Mouse (Mus musculus) liver, postnatal 0 days (tissue): ENCODE measurements at regions not wholly inside any gene's neighbourhood (a gene's known extent, or its start where the extent isn't known, plus 50 kb on each side); places are given as distances from the start of the nearest gene placed in this dataset.
A peak's percentile ranks its signal among the peaks of the same experiment; 100 is the strongest.
"Not testable (repeated sequence)": the region's sequence is repeated elsewhere in the genome, so short reads cannot be mapped to it uniquely, and the experiment has no call there.

Experiments used
- ATAC-seq: fragments of 200-750 bp; cut with Nextera tagmentation; 2 replicates; pipeline ENCODE4 v1.8.0; 2017; ENCODE audit warnings: mild to moderate bottlenecking, moderate library complexity
- DNase-seq: peaks from one replicate; pipeline ENCODE4 v3.0.0-alpha.2; 2016
- H3K27ac ChIP-seq: fragments of 300-500 bp; sonication (generic); 2 replicates; pipeline ENCODE4 v1.5.1; 2014; ENCODE audit warnings: antibody characterized with exemption, moderate library complexity, mild to moderate bottlenecking, low read depth
- H3K27me3 ChIP-seq: fragments of 300-500 bp; sonication (generic); 2 replicates; pipeline ENCODE4 v1.6.1; 2014; ENCODE audit warnings: low read length, control low read depth, mixed read lengths; ENCODE audit not compliant: insufficient read depth
- H3K36me3 ChIP-seq: fragments of 300-500 bp; sonication (generic); replicated peaks from 2 replicates; pipeline ENCODE4 v1.6.1; 2014; ENCODE audit warnings: mild to moderate bottlenecking, control low read depth, low read length, moderate library complexity, mixed read lengths; ENCODE audit not compliant: insufficient read depth
- H3K4me1 ChIP-seq: fragments of 300-500 bp; sonication (generic); 2 replicates; pipeline ENCODE4 v1.6.1; 2014; ENCODE audit warnings: antibody characterized with exemption, mild to moderate bottlenecking, control low read depth; ENCODE audit not compliant: insufficient read depth
- H3K4me2 ChIP-seq: fragments of 300-500 bp; sonication (generic); 2 replicates; pipeline ENCODE4 v1.6.1; 2014; ENCODE audit warnings: low read depth, mild to moderate bottlenecking, low read length, moderate library complexity, mixed read lengths
- H3K4me3 ChIP-seq: fragments of 300-500 bp; sonication (generic); 2 replicates; pipeline ENCODE4 v1.5.1; 2014; ENCODE audit warnings: low read depth, low read length
- H3K9ac ChIP-seq: fragments of 300-500 bp; sonication (generic); replicated peaks from 2 replicates; pipeline ENCODE4 v1.6.1; 2014; ENCODE audit warnings: mild to moderate bottlenecking, moderate library complexity
- H3K9me3 ChIP-seq: fragments of 300-500 bp; sonication (generic); 2 replicates; pipeline ENCODE4 v1.6.1; 2016; ENCODE audit warnings: mild to moderate bottlenecking, control low read depth, low read length, mixed read lengths
- CTCF ChIP-seq: sonication (generic); IDR thresholded peaks from 2 replicates; pipeline ENCODE4 v1.5.1; 2016; ENCODE audit warnings: antibody characterized with exemption, low read depth
- EP300 ChIP-seq: IDR thresholded peaks from 2 replicates; pipeline ENCODE4 v1.6.1; 2016; ENCODE audit warnings: antibody characterized with exemption, low read depth, mild to moderate bottlenecking
- WGBS: fragments of 180-500 bp; shearing (Covaris S2); extraction: QIAGEN DNeasy Blood & Tissue Kit; methylation state at CpG from one replicate; pipeline ENCODE4 v1.1.7; 2014; ENCODE audit not compliant: insufficient replicate concordance; 5-methylcytosine and 5-hydroxymethylcytosine counted together

GRCm38 (mm10) chr17:16860771-16861170 is 203.1 kb upstream of the Zfp960 start:
- H3K27me3 ChIP-seq: no peaks in the 10 kb centered on the region
- DNase-seq (no peak), ATAC-seq (no peak)
- no peak overlapping the region for H3K4me2 ChIP-seq
- H3K4me3 ChIP-seq: no peak overlapping the region
- WGBS: 44% methylated on average over 1 of the region's 1 CpGs
- no peaks in the 10 kb centered on the region for H3K36me3 ChIP-seq
- no peaks in the 10 kb centered on the region for H3K4me1 ChIP-seq
- no peak overlapping the region for H3K27ac ChIP-seq
- TF ChIP-seq CTCF: no peak
- TF ChIP-seq EP300: no peak
- no peaks in the 10 kb centered on the region for H3K9me3 ChIP-seq
- H3K9ac ChIP-seq: no peak overlapping the region

- H3K4me1 ChIP-seq: no peaks in the 10 kb centered on the region
- no peak for ATAC-seq
- WGBS: 54% methylated on average over 2 of the region's 2 CpGs
- H3K9ac ChIP-seq: no peak overlapping the region
- no peaks in the 10 kb centered on the region for H3K27me3 ChIP-seq
- H3K9me3 ChIP-seq: no peaks in the 10 kb centered on the region
- H3K36me3 ChIP-seq: no peaks in the 10 kb centered on the region
- TF ChIP-seq EP300: no peak
- peak; percentile 62 for TF ChIP-seq CTCF
- H3K4me3 ChIP-seq: no peak overlapping the region
- H3K4me2 ChIP-seq: no peak overlapping the region
- no peak overlapping the region for H3K27ac ChIP-seq
- DNase-seq: no peak
These were observed 163.1 kb upstream of the Zfp960 start for GRCm38 (mm10) chr17:16900791-16901190.

- no peaks in the 10 kb centered on the region for H3K36me3 ChIP-seq
- H3K4me2 ChIP-seq: no peak overlapping the region
- DNase-seq (no peak), ATAC-seq (no peak)
- H3K27me3 ChIP-seq: no peaks in the 10 kb centered on the region
- TF ChIP-seq EP300: no peak
- TF ChIP-seq CTCF: no peak
- no peak overlapping the region for H3K9ac ChIP-seq
- WGBS: 81% methylated on average over 2 of the region's 2 CpGs
- no peaks in the 10 kb centered on the region for H3K4me1 ChIP-seq
- no peak overlapping the region for H3K27ac ChIP-seq
- H3K9me3 ChIP-seq: no peaks in the 10 kb centered on the region
- H3K4me3 ChIP-seq: no peak overlapping the region
These were observed 145.7 kb upstream of the Zfp960 start for GRCm38 (mm10) chr17:16918191-16918590.

- TF ChIP-seq EP300: no peak
- TF ChIP-seq CTCF: no peak
- Histone ChIP-seq H3K36me3 (no peaks in the 10 kb centered on the region), H3K9ac (no peak overlapping the region), H3K27me3 (no peaks in the 10 kb centered on the region), H3K27ac (no peak overlapping the region), H3K4me3 (no peak overlapping the region), H3K9me3 (no peaks in the 10 kb centered on the region), H3K4me1 (no peaks in the 10 kb centered on the region), H3K4me2 (no peak overlapping the region)
- DNase-seq (no peak), ATAC-seq (no peak)
These were observed 137.7 kb upstream of the Zfp960 start for GRCm38 (mm10) chr17:16926200-16926599.

GRCm38 (mm10) chr17:16951092-16952016 is 112.6 kb upstream of the Zfp960 start:
- H3K27me3 ChIP-seq, H3K4me1 ChIP-seq, H3K9me3 ChIP-seq, H3K36me3 ChIP-seq: not testable (repeated sequence)
- 3% methylated on average over 22 of the region's 26 CpGs for WGBS
- Histone ChIP-seq H3K4me3 (peak overlapping the region; percentile 59), H3K27ac (peak overlapping the region; percentile 66), H3K9ac (peak overlapping the region; percentile 38; the same call in 1 of the 2 replicates), H3K4me2 (peak overlapping the region; percentile 58)
- ATAC-seq (peak; percentile 100), DNase-seq (peak; percentile 86)

GRCm38 (mm10) chr17:16952146-16952545 is 111.8 kb upstream of the Zfp960 start:
- 23% methylated on average over 2 of the region's 2 CpGs for WGBS
- not testable (repeated sequence) for ATAC-seq, H3K9ac ChIP-seq, H3K27ac ChIP-seq, H3K27me3 ChIP-seq, H3K36me3 ChIP-seq, H3K9me3 ChIP-seq, DNase-seq, H3K4me1 ChIP-seq
- Histone ChIP-seq H3K4me2 (peak overlapping the region; percentile 58), H3K4me3 (peak overlapping the region; percentile 59)

GRCm38 (mm10) chr17:16997241-16997640 is 66.7 kb upstream of the Zfp960 start:
- not testable (repeated sequence) for H3K27ac ChIP-seq, H3K9ac ChIP-seq, H3K4me1 ChIP-seq, H3K9me3 ChIP-seq, H3K36me3 ChIP-seq, DNase-seq, H3K4me3 ChIP-seq, H3K4me2 ChIP-seq, H3K27me3 ChIP-seq, ATAC-seq
- WGBS: 74% methylated on average over 21 of the region's 21 CpGs
